Mouse (Mus musculus): Measurements from ENCODE around the gene Robo2. TPM values are rescaled to one million over a fixed set of nuclear protein-coding genes. Genes with fewer than 3 reads are reported as not detected.

The Robo2 gene
- total and polyA plus RNA-seq, 2 experiments from 2014 or later, result 45.5 to 114 TPM

- TF ChIP-seq CTCF (IDR thresholded peaks at IDR 0.05; ENCODE audit: low read depth), result no peak
- Histone ChIP-seq H3K4me2 (ENCODE audit: low read depth) (no peak overlapping the region), H3K9ac (no peak overlapping the region), H3K27me3 (ENCODE audit: insufficient read depth, low read length) (no peaks in the 10 kb centered on the region), H3K27ac (ENCODE audit: low read depth, low read length) (no peak overlapping the region), H3K4me3 (ENCODE audit: low read depth, low read length) (no peak overlapping the region), H3K36me3 (ENCODE audit: insufficient read depth) (no peaks in the 10 kb centered on the region), H3K9me3 (ENCODE audit: low read length) (no peaks in the 10 kb centered on the region; the same call in 1 of the 2 replicates), H3K4me1 (ENCODE audit: insufficient read depth) (peaks cover 4% of the 10 kb centered on the region; the same call in 1 of the 2 replicates)
- DNase-seq, result no peak
- ATAC-seq, result no peak
- WGBS, result 83% methylated on average over 2 of the region's 2 CpGs
Measured at GRCm38 (mm10) chr16:74395678-74396077, 15.9 kb downstream of the Robo2 start.

- Histone ChIP-seq H3K9me3 (ENCODE audit: low read length) (no peaks in the 10 kb centered on the region), H3K27ac (ENCODE audit: low read depth, low read length) (no peak overlapping the region), H3K4me1 (ENCODE audit: insufficient read depth) (peaks cover 14% of the 10 kb centered on the region; the same call in 1 of the 2 replicates), H3K36me3 (ENCODE audit: insufficient read depth) (no peaks in the 10 kb centered on the region), H3K9ac (no peak overlapping the region), H3K4me2 (ENCODE audit: low read depth) (no peak overlapping the region), H3K4me3 (ENCODE audit: low read depth, low read length) (no peak overlapping the region), H3K27me3 (ENCODE audit: insufficient read depth, low read length) (no peaks in the 10 kb centered on the region)
- TF ChIP-seq CTCF (IDR thresholded peaks at IDR 0.05; ENCODE audit: low read depth), result no peak
- ATAC-seq (no peak), DNase-seq (no peak)
- WGBS, result 51% methylated on average over 2 of the region's 2 CpGs
Measured at GRCm38 (mm10) chr16:74379458-74379857, 32.2 kb downstream of the Robo2 start.

- no peaks in the 10 kb centered on the region for H3K36me3 ChIP-seq (ENCODE audit: insufficient read depth)
- no peak overlapping the region for H3K27ac ChIP-seq (ENCODE audit: low read depth, low read length)
- H3K4me1 ChIP-seq (ENCODE audit: insufficient read depth), result peaks cover 14% of the 10 kb centered on the region; the same call in 1 of the 2 replicates
- H3K9ac ChIP-seq, result no peak overlapping the region
- no peak for TF ChIP-seq CTCF (IDR thresholded peaks at IDR 0.05; ENCODE audit: low read depth)
- H3K4me3 ChIP-seq (ENCODE audit: low read depth, low read length), result no peak overlapping the region
- WGBS, result 16% methylated on average over 12 of the region's 12 CpGs
- no peaks in the 10 kb centered on the region for H3K27me3 ChIP-seq (ENCODE audit: insufficient read depth, low read length)
- no peaks in the 10 kb centered on the region for H3K9me3 ChIP-seq (ENCODE audit: low read length)
- no peak for ATAC-seq
- no peak overlapping the region for H3K4me2 ChIP-seq (ENCODE audit: low read depth)
- DNase-seq, result peak; percentile 32
Measured at GRCm38 (mm10) chr16:74375342-74375940, 36.2 kb downstream of the Robo2 start.

GRCm38 (mm10) chr16:74374540-74374939, 37.1 kb downstream of the Robo2 start:
- Histone ChIP-seq H3K27me3 (ENCODE audit: insufficient read depth, low read length) (no peaks in the 10 kb centered on the region), H3K4me1 (ENCODE audit: insufficient read depth) (peaks cover 14% of the 10 kb centered on the region; the same call in 1 of the 2 replicates), H3K9ac (no peak overlapping the region), H3K4me2 (ENCODE audit: low read depth) (no peak overlapping the region), H3K36me3 (ENCODE audit: insufficient read depth) (no peaks in the 10 kb centered on the region), H3K9me3 (ENCODE audit: low read length) (no peaks in the 10 kb centered on the region), H3K4me3 (ENCODE audit: low read depth, low read length) (no peak overlapping the region), H3K27ac (ENCODE audit: low read depth, low read length) (no peak overlapping the region)
- no peak for ATAC-seq
- TF ChIP-seq CTCF (IDR thresholded peaks at IDR 0.05; ENCODE audit: low read depth), result no peak
- WGBS, result 46% methylated on average over 5 of the region's 5 CpGs
- DNase-seq, result no peak

GRCm38 (mm10) chr16:74373407-74373806, 38.2 kb downstream of the Robo2 start:
- no peak for ATAC-seq

GRCm38 (mm10) chr16:74372876-74373275, 38.7 kb downstream of the Robo2 start:
- H3K27me3 ChIP-seq (ENCODE audit: insufficient read depth, low read length), result no peaks in the 10 kb centered on the region
- H3K9ac ChIP-seq, result no peak overlapping the region
- no peak overlapping the region for H3K27ac ChIP-seq (ENCODE audit: low read depth, low read length)
- no peaks in the 10 kb centered on the region for H3K9me3 ChIP-seq (ENCODE audit: low read length)
- no peak for TF ChIP-seq CTCF (IDR thresholded peaks at IDR 0.05; ENCODE audit: low read depth)
- no peaks in the 10 kb centered on the region for H3K36me3 ChIP-seq (ENCODE audit: insufficient read depth)
- H3K4me3 ChIP-seq (ENCODE audit: low read depth, low read length), result no peak overlapping the region
- peaks cover 14% of the 10 kb centered on the region; the same call in 1 of the 2 replicates for H3K4me1 ChIP-seq (ENCODE audit: insufficient read depth)
- WGBS, result 25% methylated on average over 1 of the region's 1 CpGs
- DNase-seq (no peak), ATAC-seq (no peak)
- H3K4me2 ChIP-seq (ENCODE audit: low read depth), result no peak overlapping the region

More at GRCm38 (mm10) chr16:74373407-74373806, 38.2 kb downstream of the Robo2 start:
- no peak overlapping the region for H3K9ac ChIP-seq
- no peak for TF ChIP-seq CTCF (IDR thresholded peaks at IDR 0.05; ENCODE audit: low read depth)
- H3K9me3 ChIP-seq (ENCODE audit: low read length), result no peaks in the 10 kb centered on the region
- no peak overlapping the region for H3K4me2 ChIP-seq (ENCODE audit: low read depth)
- no peaks in the 10 kb centered on the region for H3K27me3 ChIP-seq (ENCODE audit: insufficient read depth, low read length)
- H3K4me1 ChIP-seq (ENCODE audit: insufficient read depth), result peaks cover 14% of the 10 kb centered on the region; the same call in 1 of the 2 replicates
- H3K4me3 ChIP-seq (ENCODE audit: low read depth, low read length), result no peak overlapping the region
- no peak overlapping the region for H3K27ac ChIP-seq (ENCODE audit: low read depth, low read length)
- no peak for DNase-seq
- 49% methylated on average over 3 of the region's 3 CpGs for WGBS
- no peaks in the 10 kb centered on the region for H3K36me3 ChIP-seq (ENCODE audit: insufficient read depth)

- no peak overlapping the region for H3K4me3 ChIP-seq (ENCODE audit: low read depth, low read length)
- no peaks in the 10 kb centered on the region for H3K27me3 ChIP-seq (ENCODE audit: insufficient read depth, low read length)
- H3K27ac ChIP-seq (ENCODE audit: low read depth, low read length), result no peak overlapping the region
- ATAC-seq, result no peak
- H3K4me1 ChIP-seq (ENCODE audit: insufficient read depth), result no peaks in the 10 kb centered on the region
- no peak overlapping the region for H3K9ac ChIP-seq
- TF ChIP-seq CTCF (IDR thresholded peaks at IDR 0.05; ENCODE audit: low read depth), result no peak
- H3K36me3 ChIP-seq (ENCODE audit: insufficient read depth), result 0 out of 2 replicates have a peak, but pooled peaks cover 5% of the 10 kb centered on the region
- no peaks in the 10 kb centered on the region for H3K9me3 ChIP-seq (ENCODE audit: low read length)
- DNase-seq, result no peak
- H3K4me2 ChIP-seq (ENCODE audit: low read depth), result no peak overlapping the region
- WGBS, result 56% methylated on average over 6 of the region's 6 CpGs
Measured at GRCm38 (mm10) chr16:74348437-74348836, 63.2 kb downstream of the Robo2 start.
